Mouse (Mus musculus) left cerebral cortex, adult 9 months (tissue): ENCODE results near the gene Cfap57.
"Not testable (repeated sequence)": the region's sequence is repeated elsewhere in the genome, so short reads cannot be mapped to it uniquely, and the experiment has no call there.

ENCODE experiments used
- DNase-seq, 2 experiments: peaks; one replicate each; pipeline ENCODE4 v3.0.0; 2022; ENCODE audit warnings: low spot score in 2 of 2

Cfap57 gene

GRCm38 (mm10) chr4:118518208-118518607, 102.4 kb downstream of the Cfap57 start:
- no peak for DNase-seq

- no peak for DNase-seq
Observed at GRCm38 (mm10) chr4:118517497-118518146, 103.0 kb downstream of the Cfap57 start.

GRCm38 (mm10) chr4:118516699-118517496, 103.7 kb downstream of the Cfap57 start:
- DNase-seq, result no peak

GRCm38 (mm10) chr4:118509050-118509449, 111.5 kb downstream of the Cfap57 start:
- no peak for DNase-seq

- not testable (repeated sequence) for DNase-seq
Observed at GRCm38 (mm10) chr4:118507171-118507570, 113.4 kb downstream of the Cfap57 start.

- no peak for DNase-seq
Observed at GRCm38 (mm10) chr4:118505551-118505950, 115.0 kb downstream of the Cfap57 start.
